Mouse (Mus musculus) cortical plate, adult 2 months (tissue): ENCODE results near the gene Hnrnph3. TPM values are rescaled to one million over a fixed set of nuclear protein-coding genes. Genes with fewer than 3 reads are reported as not detected.

Experiments
- H3K27ac ChIP-seq: fragments of 200-500 bp; 2 replicates; pipeline ENCODE4 v1.5.1; 2012; ENCODE audit warnings: low read length, control low read depth, inconsistent platforms; ENCODE audit not compliant: insufficient read depth
- H3K4me1 ChIP-seq: fragments of 200-500 bp; 2 replicates; pipeline ENCODE4 v1.6.1; 2011; ENCODE audit warnings: low read length; ENCODE audit not compliant: control insufficient read depth, insufficient read depth
- H3K4me3 ChIP-seq: fragments of 200-500 bp; 2 replicates; pipeline ENCODE4 v1.5.1; 2011; ENCODE audit warnings: mild to moderate bottlenecking, low read length, control low read depth; ENCODE audit not compliant: insufficient read depth
- CTCF ChIP-seq: fragments of 200-500 bp; IDR thresholded peaks from 2 replicates; pipeline ENCODE4 v1.5.1; 2011; ENCODE audit warnings: mild to moderate bottlenecking, control low read depth, low read length; ENCODE audit not compliant: insufficient read depth; ENCODE audit errors: extremely low read depth
- POLR2A ChIP-seq: fragments of 200-500 bp; IDR thresholded peaks from 2 replicates; pipeline ENCODE4 v1.6.1; 2011; ENCODE audit warnings: mild to moderate bottlenecking, low read length, control low read depth; ENCODE audit not compliant: insufficient read depth; ENCODE audit errors: extremely low read depth
- polyA plus RNA-seq: library from polyadenylated mRNA; depleted of rRNA; stranded (reverse); fragments of >200 nt; gene quantifications from 2 replicates; pipeline ENCODE4 v1.2.3, GENCODE M21; 2012; rRNA removed

Hnrnph3 gene
- 78.7 and 86.6 TPM in 2 replicates for polyA plus RNA-seq

- no peak for TF ChIP-seq CTCF
- TF ChIP-seq POLR2A = peak; percentile 77
- peaks cover 4% of the 10 kb centered on the region for H3K4me1 ChIP-seq
- H3K4me3 ChIP-seq = peak within 1 kb of the TSS; percentile 72
- H3K27ac ChIP-seq = peak within 1 kb of the TSS; percentile 99
Measured at GRCm38 (mm10) chr10:63023749-63024579, at the start of gene Hnrnph3, which contains the start of gene Pbld2. Gene Hnrnph3 (minus strand): TSS chr10:63024217. Gene Pbld2 (plus strand): TSS chr10:63024315.

GRCm38 (mm10) chr10:63065988-63066387 is 42.0 kb upstream of the Hnrnph3 start:
- Histone ChIP-seq H3K27ac (no peak overlapping the region), H3K4me3 (no peak overlapping the region), H3K4me1 (no peaks in the 10 kb centered on the region)
- peak; percentile 91 for TF ChIP-seq CTCF
- TF ChIP-seq POLR2A = no peak

- TF ChIP-seq CTCF (no peak), POLR2A (no peak)
- Histone ChIP-seq H3K4me3 (no peak overlapping the region), H3K4me1 (no peaks in the 10 kb centered on the region), H3K27ac (no peak overlapping the region)
Measured at GRCm38 (mm10) chr10:63065561-63065960, 41.5 kb upstream of the Hnrnph3 start.

- TF ChIP-seq POLR2A (no peak), CTCF (no peak)
- H3K27ac ChIP-seq = no peak overlapping the region
- no peaks in the 10 kb centered on the region for H3K4me1 ChIP-seq
- no peak overlapping the region for H3K4me3 ChIP-seq
Measured at GRCm38 (mm10) chr10:63064516-63064915, 40.5 kb upstream of the Hnrnph3 start.

- H3K27ac ChIP-seq = no peak overlapping the region
- H3K4me3 ChIP-seq = no peak overlapping the region
- TF ChIP-seq POLR2A = no peak
- TF ChIP-seq CTCF = no peak
- no peaks in the 10 kb centered on the region for H3K4me1 ChIP-seq
Measured at GRCm38 (mm10) chr10:63063365-63063764, 39.3 kb upstream of the Hnrnph3 start.

- Histone ChIP-seq H3K4me3 (no peak overlapping the region), H3K4me1 (no peaks in the 10 kb centered on the region)
- TF ChIP-seq CTCF = no peak
- TF ChIP-seq POLR2A = no peak
Measured at GRCm38 (mm10) chr10:63062696-63063095, 38.7 kb upstream of the Hnrnph3 start.

GRCm38 (mm10) chr10:63061266-63061665 is 37.2 kb upstream of the Hnrnph3 start:
- no peaks in the 10 kb centered on the region for H3K4me1 ChIP-seq
- TF ChIP-seq CTCF (no peak), POLR2A (no peak)
- H3K4me3 ChIP-seq = no peak overlapping the region
- no peak overlapping the region for H3K27ac ChIP-seq

More at GRCm38 (mm10) chr10:63062696-63063095, 38.7 kb upstream of the Hnrnph3 start:
- H3K27ac ChIP-seq = no peak overlapping the region

GRCm38 (mm10) chr10:63060406-63060805 is 36.4 kb upstream of the Hnrnph3 start:
- Histone ChIP-seq H3K27ac (no peak overlapping the region), H3K4me3 (no peak overlapping the region)
- no peak for TF ChIP-seq CTCF
- TF ChIP-seq POLR2A = no peak

GRCm38 (mm10) chr10:63059862-63060261 is 35.8 kb upstream of the Hnrnph3 start, which contains the start of gene Pbld1:
Gene Pbld1 (plus strand): TSS chr10:63060162.
- H3K27ac ChIP-seq = no peak within 1 kb of the TSS
- no peak for TF ChIP-seq POLR2A
- no peak for TF ChIP-seq CTCF
- H3K4me1 ChIP-seq = no peaks in the 10 kb centered on the region
- no peak within 1 kb of the TSS for H3K4me3 ChIP-seq

More at GRCm38 (mm10) chr10:63060406-63060805, 36.4 kb upstream of the Hnrnph3 start:
- no peaks in the 10 kb centered on the region for H3K4me1 ChIP-seq
